Mouse (Mus musculus) heart, embryonic 10.5 days (tissue): Measurements from ENCODE around the gene Mat2b. TPM values are rescaled to one million over a fixed set of nuclear protein-coding genes. Genes with fewer than 3 reads are reported as not detected.
A peak's percentile ranks its signal among the peaks of the same experiment; 100 is the strongest.
"Not testable (repeated sequence)": the region's sequence is repeated elsewhere in the genome, so short reads cannot be mapped to it uniquely, and the experiment has no call there.

Experiments
- DNase-seq: peaks from one replicate; pipeline ENCODE4 v3.0.0-alpha.2; 2017; ENCODE audit warnings: low spot score
- H3K27ac ChIP-seq: fragments of 300-500 bp; sonication (generic); 2 replicates; pipeline ENCODE4 v1.5.1; 2016; ENCODE audit warnings: mild to moderate bottlenecking
- H3K27me3 ChIP-seq: fragments of 300-500 bp; sonication (generic); 2 replicates; pipeline ENCODE4 v1.6.1; 2016; ENCODE audit warnings: mild to moderate bottlenecking; ENCODE audit not compliant: poor library complexity, insufficient read depth, severe bottlenecking
- H3K36me3 ChIP-seq: fragments of 300-500 bp; sonication (generic); 2 replicates; pipeline ENCODE4 v1.6.1; 2016; ENCODE audit warnings: mild to moderate bottlenecking, moderate library complexity
- H3K4me1 ChIP-seq: fragments of 300-500 bp; sonication (generic); 2 replicates; pipeline ENCODE4 v1.6.1; 2016; ENCODE audit warnings: mild to moderate bottlenecking
- H3K4me3 ChIP-seq: fragments of 300-500 bp; sonication (generic); 2 replicates; pipeline ENCODE4 v1.5.1; 2016; ENCODE audit warnings: mild to moderate bottlenecking, moderate library complexity
- H3K9me3 ChIP-seq: fragments of 300-500 bp; sonication (generic); 2 replicates; pipeline ENCODE4 v1.6.1; 2016; ENCODE audit warnings: mild to moderate bottlenecking, moderate library complexity
- WGBS: fragments of 180-500 bp; shearing (Covaris S2); methylation state at CpG from one replicate; pipeline ENCODE4 v1.1.7; 2016; 5-methylcytosine and 5-hydroxymethylcytosine counted together
- polyA plus RNA-seq: library from polyadenylated mRNA; unstranded; fragments of >200 nt; fragmentation: Nextera tagmentation; extraction: Ambion mirVana; gene quantifications from 2 replicates; pipeline ENCODE4 v1.2.1, GENCODE M21; 2016

The Mat2b gene
- 103 and 106 TPM in 2 replicates for polyA plus RNA-seq

- peak within 1 kb of the TSS; percentile 89 for H3K4me3 ChIP-seq
- no peaks in the 10 kb centered on the region for H3K9me3 ChIP-seq
- WGBS: 88% methylated on average over 9 of the region's 9 CpGs
- no peak for DNase-seq
- peaks cover 13% of the 10 kb centered on the region for H3K4me1 ChIP-seq
- H3K27me3 ChIP-seq: no peaks in the 10 kb centered on the region
- H3K27ac ChIP-seq: peak within 1 kb of the TSS; percentile 97
- H3K36me3 ChIP-seq: peaks cover 6% of the 10 kb centered on the region; the same call in 1 of the 2 replicates
Observed at GRCm38 (mm10) chr11:40695103-40695502, at the start of gene Mat2b. Gene Mat2b, minus strand, starts transcription at chr11:40695203.

GRCm38 (mm10) chr11:40744348-40744747 is 49.3 kb upstream of the Mat2b start:
- H3K4me1 ChIP-seq: no peaks in the 10 kb centered on the region
- no peak for DNase-seq
- H3K4me3 ChIP-seq: no peak overlapping the region
- H3K36me3 ChIP-seq: peaks cover 22% of the 10 kb centered on the region; the same call in 1 of the 2 replicates
- H3K9me3 ChIP-seq: no peaks in the 10 kb centered on the region
- H3K27ac ChIP-seq: no peak overlapping the region
- H3K27me3 ChIP-seq: no peaks in the 10 kb centered on the region
- WGBS: 82% methylated on average over 3 of the region's 3 CpGs

DNA sequence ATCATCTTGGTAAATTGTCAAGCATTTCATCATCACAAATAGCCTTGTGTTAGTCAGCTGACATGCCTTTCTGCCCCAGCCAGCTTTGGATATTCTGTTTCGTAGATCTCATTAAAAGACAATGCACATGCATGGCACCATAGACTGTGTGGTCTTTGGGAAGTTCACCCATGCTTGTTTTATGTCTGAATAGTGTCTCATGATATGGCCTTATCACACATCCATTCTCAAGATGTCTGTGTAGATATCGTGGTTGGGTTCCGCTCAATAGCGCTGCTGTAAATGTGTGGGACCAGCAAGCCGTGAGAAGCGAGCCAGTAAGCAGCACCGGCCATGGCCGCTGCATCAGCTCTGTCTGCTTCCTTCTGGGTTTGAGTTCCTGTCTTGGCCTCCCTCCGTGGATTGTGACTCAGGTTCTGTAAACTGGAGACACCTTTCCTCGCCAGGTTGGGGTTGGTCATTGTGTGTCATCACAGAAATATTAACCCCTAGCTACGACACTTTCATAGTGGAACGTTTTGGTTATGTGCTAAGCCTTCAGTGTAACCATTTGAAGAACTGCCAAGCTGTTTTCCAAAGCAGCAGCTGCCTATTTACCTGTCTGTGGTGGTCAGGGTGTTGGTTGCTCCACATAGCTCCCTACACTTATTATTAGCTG is 46.7 kb upstream of the Mat2b start:
- DNase-seq: no peak
- H3K9me3 ChIP-seq: no peaks in the 10 kb centered on the region
- H3K27ac ChIP-seq: no peak overlapping the region
- H3K27me3 ChIP-seq: no peaks in the 10 kb centered on the region
- H3K36me3 ChIP-seq: peaks cover 45% of the 10 kb centered on the region
- H3K4me1 ChIP-seq: no peaks in the 10 kb centered on the region
- no peak overlapping the region for H3K4me3 ChIP-seq
- 90% methylated on average over 12 of the region's 12 CpGs for WGBS

GRCm38 (mm10) chr11:40737369-40737768 is 42.4 kb upstream of the Mat2b start:
- Histone ChIP-seq H3K27ac (no peak overlapping the region), H3K27me3 (no peaks in the 10 kb centered on the region), H3K36me3 (peaks cover 53% of the 10 kb centered on the region), H3K4me3 (no peak overlapping the region), H3K9me3 (no peaks in the 10 kb centered on the region), H3K4me1 (peaks cover 7% of the 10 kb centered on the region; the same call in 1 of the 2 replicates)
- no peak for DNase-seq
- 89% methylated on average over 3 of the region's 3 CpGs for WGBS

GRCm38 (mm10) chr11:40734251-40734752 is 39.3 kb upstream of the Mat2b start:
- WGBS: 5% methylated on average over 11 of the region's 11 CpGs

DNA sequence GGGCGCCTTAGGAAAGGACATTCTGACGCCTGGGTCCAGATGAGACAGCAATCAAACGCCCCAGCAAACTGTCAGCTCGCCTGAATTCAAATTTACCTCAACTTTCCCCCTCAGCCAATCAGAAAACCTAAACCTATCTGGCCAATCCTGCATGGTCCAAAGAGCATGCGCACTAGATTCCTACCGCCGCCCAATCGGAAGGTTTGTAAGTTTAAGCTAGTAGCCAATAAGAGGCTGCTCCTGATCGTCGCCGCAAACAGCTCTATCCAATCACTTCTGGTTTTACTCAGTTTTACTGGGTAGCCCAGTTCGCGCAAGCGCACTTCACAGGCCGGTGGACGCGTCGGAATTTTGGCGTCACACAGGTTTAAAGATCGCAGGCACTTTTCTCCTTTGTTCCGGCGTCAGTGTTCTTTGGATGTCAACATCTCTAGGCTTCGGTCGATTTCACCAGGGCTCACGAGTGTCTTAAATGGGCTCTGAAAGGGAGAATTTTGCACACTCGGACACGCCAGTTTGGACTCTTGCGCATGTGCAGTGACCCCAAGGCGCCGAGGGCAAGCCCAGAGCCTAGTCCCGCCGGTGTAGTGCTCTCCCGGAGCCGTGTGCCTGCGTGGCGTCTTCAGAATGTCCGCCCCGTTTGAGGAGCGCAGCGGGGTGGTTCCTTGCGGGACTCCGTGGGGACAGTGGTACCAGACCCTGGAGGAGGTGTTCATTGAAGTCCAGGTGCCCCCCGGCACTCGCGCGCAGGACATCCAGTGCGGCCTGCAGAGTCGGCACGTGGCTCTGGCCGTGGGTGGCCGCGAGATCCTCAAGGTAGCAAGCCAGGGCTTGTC is 38.6 kb upstream of the Mat2b start, which contains the start of the genes Hmmr and Nudcd2:
Gene Hmmr (minus strand): TSS at position 84 of the 836 bp plus-strand sequence.
Gene Nudcd2 (plus strand): TSS at position 329 of the 836 bp plus-strand sequence.
- peak; percentile 98 for DNase-seq
- Histone ChIP-seq H3K27ac (peak within 1 kb of the TSS; percentile 94), H3K27me3 (no peaks in the 10 kb centered on the region), H3K4me3 (peak within 1 kb of the TSS; percentile 77), H3K4me1 (peaks cover 16% of the 10 kb centered on the region), H3K9me3 (no peaks in the 10 kb centered on the region), H3K36me3 (peaks cover 35% of the 10 kb centered on the region)
- under 1% methylated on average over 52 of the region's 52 CpGs for WGBS

More at GRCm38 (mm10) chr11:40734251-40734752, 39.3 kb upstream of the Mat2b start:
- H3K27ac ChIP-seq: peak overlapping the region; percentile 94
- H3K4me3 ChIP-seq: peak overlapping the region; percentile 77
- no peaks in the 10 kb centered on the region for H3K9me3 ChIP-seq
- DNase-seq: no peak
- peaks cover 33% of the 10 kb centered on the region for H3K36me3 ChIP-seq
- no peaks in the 10 kb centered on the region for H3K27me3 ChIP-seq
- H3K4me1 ChIP-seq: peaks cover 16% of the 10 kb centered on the region

DNA sequence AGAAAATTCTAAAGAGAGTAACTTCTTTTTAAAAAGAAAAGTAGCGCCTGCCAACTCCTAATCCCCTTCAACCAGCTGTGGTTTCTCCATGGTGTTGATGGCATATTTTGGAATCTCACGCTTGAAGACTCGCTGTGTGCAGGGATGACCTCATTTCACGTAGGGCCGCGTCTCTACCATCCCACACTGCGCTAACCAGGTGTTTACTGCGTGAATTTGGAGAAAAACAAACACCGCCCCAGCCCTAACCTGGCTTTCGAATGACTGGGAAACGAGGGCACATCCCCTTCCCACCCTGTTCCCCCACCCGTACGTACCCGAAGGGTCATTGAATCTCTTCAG is 38.0 kb upstream of the Mat2b start:
- Histone ChIP-seq H3K27me3 (no peaks in the 10 kb centered on the region), H3K27ac (peak overlapping the region; percentile 88), H3K9me3 (no peaks in the 10 kb centered on the region), H3K4me3 (peak overlapping the region; percentile 77), H3K4me1 (peaks cover 16% of the 10 kb centered on the region), H3K36me3 (peaks cover 36% of the 10 kb centered on the region)
- WGBS: 1% methylated on average over 14 of the region's 14 CpGs
- DNase-seq: no peak

DNA sequence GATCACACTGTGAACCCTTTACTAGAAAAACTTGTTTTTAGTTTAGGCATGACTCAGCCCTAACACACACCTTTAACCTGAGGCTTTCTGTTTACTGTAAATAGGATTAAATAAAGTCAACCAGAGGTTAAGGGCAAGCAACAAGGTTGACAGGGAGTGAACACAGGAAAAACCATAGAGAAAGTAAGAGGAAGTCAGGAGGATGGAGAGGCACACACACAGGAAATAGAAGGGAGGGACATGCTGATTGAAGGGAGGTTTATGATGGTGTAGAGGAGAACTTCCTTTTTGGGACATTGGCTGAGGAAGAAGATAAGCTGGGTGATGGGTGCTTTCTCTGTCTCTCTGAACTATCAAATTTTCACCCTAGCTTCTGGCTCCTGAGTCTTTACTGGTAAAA is 23.3 kb upstream of the Mat2b start:
- no peaks in the 10 kb centered on the region for H3K9me3 ChIP-seq
- H3K36me3 ChIP-seq: peaks cover 95% of the 10 kb centered on the region
- no peak for DNase-seq
- H3K4me3 ChIP-seq: no peak overlapping the region
- no peaks in the 10 kb centered on the region for H3K27me3 ChIP-seq
- H3K27ac ChIP-seq: no peak overlapping the region
- H3K4me1 ChIP-seq: no peaks in the 10 kb centered on the region

GRCm38 (mm10) chr11:40715524-40715923 is 20.5 kb upstream of the Mat2b start:
- Histone ChIP-seq H3K36me3 (peaks cover 92% of the 10 kb centered on the region), H3K27ac (no peak overlapping the region), H3K4me3 (no peak overlapping the region), H3K9me3 (no peaks in the 10 kb centered on the region), H3K27me3 (no peaks in the 10 kb centered on the region), H3K4me1 (no peaks in the 10 kb centered on the region)
- 93% methylated on average over 5 of the region's 5 CpGs for WGBS
- DNase-seq: no peak

- Histone ChIP-seq H3K27ac (no peak overlapping the region), H3K9me3 (no peaks in the 10 kb centered on the region), H3K27me3 (no peaks in the 10 kb centered on the region), H3K4me3 (no peak overlapping the region), H3K36me3 (peaks cover 91% of the 10 kb centered on the region), H3K4me1 (no peaks in the 10 kb centered on the region)
- WGBS: 92% methylated on average over 8 of the region's 8 CpGs
- no peak for DNase-seq
Observed at GRCm38 (mm10) chr11:40713858-40714257, 18.9 kb upstream of the Mat2b start.

DNA sequence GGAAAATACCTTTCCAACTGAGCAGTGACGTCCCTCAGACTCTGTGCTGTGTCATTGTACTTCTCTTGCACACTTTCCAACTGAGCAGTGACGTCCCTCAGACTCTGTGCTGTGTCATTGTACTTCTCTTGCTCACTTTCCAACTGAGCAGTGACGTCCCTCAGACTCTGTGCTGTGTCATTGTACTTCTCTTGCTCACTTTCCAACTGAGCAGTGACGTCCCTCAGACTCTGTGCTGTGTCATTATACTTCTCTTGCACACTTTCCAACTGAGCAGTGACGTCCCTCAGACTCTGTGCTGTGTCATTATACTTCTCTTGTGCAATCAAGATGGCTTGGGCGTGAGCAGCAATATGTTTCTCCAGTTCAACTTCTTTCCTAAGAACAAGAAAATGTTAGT is 14.9 kb upstream of the Mat2b start:
- not testable (repeated sequence) for H3K4me1 ChIP-seq, H3K27me3 ChIP-seq, DNase-seq, H3K9me3 ChIP-seq, H3K4me3 ChIP-seq, H3K27ac ChIP-seq
- peaks cover 91% of the 10 kb centered on the region for H3K36me3 ChIP-seq
- WGBS: 84% methylated on average over 6 of the region's 6 CpGs

- Histone ChIP-seq H3K4me1 (peaks cover 13% of the 10 kb centered on the region), H3K4me3 (peak overlapping the region; percentile 89), H3K27me3 (no peaks in the 10 kb centered on the region), H3K9me3 (no peaks in the 10 kb centered on the region), H3K36me3 (0 out of 2 replicates have a peak, but pooled peaks cover 2% of the 10 kb centered on the region), H3K27ac (peak overlapping the region; percentile 97)
- WGBS: under 1% methylated on average over 31 of the region's 31 CpGs
- peak; percentile 86 for DNase-seq
Observed at GRCm38 (mm10) chr11:40694311-40695087, 504 bp downstream of the Mat2b start.
